Mouse (Mus musculus): ENCODE data around the gene Atxn7l3.

DNA sequence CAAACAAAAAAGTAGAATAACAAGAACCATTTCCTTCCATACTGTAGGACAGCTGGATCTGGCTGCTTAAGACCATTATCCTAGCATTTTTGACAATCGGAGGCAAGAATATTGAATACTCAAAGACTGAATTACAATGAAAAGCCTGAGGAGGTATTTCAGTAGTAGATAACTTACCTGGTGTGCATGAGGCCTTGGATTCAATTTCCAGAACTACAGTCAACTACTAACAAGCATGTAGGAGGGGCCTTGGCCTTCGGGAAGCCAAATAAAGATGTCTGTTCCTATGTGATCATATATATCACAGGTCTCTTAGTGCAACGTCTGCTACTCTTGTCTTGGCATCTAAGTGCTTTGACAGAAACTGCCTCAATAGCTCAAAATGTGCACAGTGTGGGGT lies 33.6 kb upstream of the Atxn7l3 start:
- TF ChIP-seq CTCF (IDR thresholded peaks at IDR 0.05; ENCODE audit: borderline replicate concordance, control insufficient read depth, extremely low read depth, insufficient read depth, low read length, poor library complexity) (no peak), POLR2A (IDR thresholded peaks at IDR 0.05; ENCODE audit: control insufficient read depth, extremely low read depth, insufficient read depth, low read length, poor library complexity) (no peak)

Data from thymus, adult 2 months (tissue).